ENCODE assay signal across 11 mouse cellular contexts in the genomic region with DNA sequence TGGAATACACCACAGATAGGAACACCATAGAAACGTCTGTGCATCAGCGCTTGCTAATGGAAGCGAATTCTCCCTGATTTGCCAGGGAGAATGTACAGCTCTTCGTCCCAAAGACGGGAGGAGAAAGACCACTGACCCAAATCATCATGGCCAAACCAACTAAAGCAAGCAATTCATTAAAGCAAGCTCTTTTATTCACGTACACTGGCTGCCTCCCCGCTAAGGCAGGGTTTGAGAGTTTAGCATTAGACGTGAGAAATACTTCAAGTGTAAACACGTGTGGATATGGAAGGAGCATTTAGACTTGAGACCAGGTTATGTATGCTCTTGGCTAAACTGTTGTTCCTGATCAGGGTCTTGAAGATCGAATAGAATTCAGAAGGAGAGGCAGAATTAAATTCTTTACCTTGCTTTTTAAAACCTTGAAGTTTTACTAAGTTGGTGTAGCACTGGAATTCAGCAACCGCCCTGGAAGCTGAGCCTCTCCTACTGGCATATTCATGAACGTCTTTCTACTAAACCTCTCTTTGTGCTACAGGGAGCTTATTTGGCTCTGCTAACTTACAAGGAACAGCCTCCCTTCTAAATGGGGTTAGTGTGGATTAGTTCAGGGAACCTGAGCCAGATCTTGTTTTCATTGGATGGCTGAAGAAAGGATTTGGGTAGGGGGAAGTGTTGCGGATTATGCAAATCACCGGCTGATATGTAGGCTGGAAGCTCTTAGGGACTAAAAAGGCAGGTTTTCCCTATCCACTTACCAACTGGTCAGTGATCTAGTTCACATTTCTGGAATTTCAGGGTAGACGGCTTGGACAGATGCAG.
DNase-seq lines count a peak whose midpoint lies in the region; ATAC-seq and TF ChIP-seq lines count a peak whose summit lies in the region.
"Had no signal": no experiment of that assay in that cellular context is flagged by ENCODE, and none has a peak within 500 bp of the region (broad histone marks: within the 10 kb centered on the region; RNA-seq: fewer than 3 reads in every experiment).

No protein-coding gene starts in this region.

- TF ChIP-seq CTCF in thymus, adult 2 months (IDR thresholded peaks at IDR 0.05; ENCODE audit: borderline replicate concordance, control insufficient read depth, extremely low read depth, insufficient read depth, low read length, poor library complexity), result no peak

- peaks cover 10% of the 10 kb centered on the region; the same call in 1 of the 2 replicates for H3K4me1 ChIP-seq in embryonic facial prominence, embryonic 15.5 days
- H3K4me1 ChIP-seq in hindbrain, embryonic 16.5 days (ENCODE audit: control insufficient read depth, insufficient read depth, low read depth, low read length), result no peaks in the 10 kb centered on the region
- H3K4me1 ChIP-seq in neural tube, embryonic 15.5 days, result 0 out of 2 replicates have a peak, but pooled peaks cover 4% of the 10 kb centered on the region
- no peaks in the 10 kb centered on the region for H3K4me1 ChIP-seq in thymus, adult 2 months (replicated peaks; ENCODE audit: control insufficient read depth, insufficient read depth, low read length)
- H3K4me1 ChIP-seq: intestine, embryonic 15.5 days; lung, embryonic 15.5 days had no signal

- H3K9ac ChIP-seq in embryonic facial prominence, embryonic 15.5 days, result no peak overlapping the region
- H3K9ac ChIP-seq in hindbrain, embryonic 16.5 days (ENCODE audit: low read depth, low read length), result no peak overlapping the region
- no peak overlapping the region for H3K9ac ChIP-seq in neural tube, embryonic 15.5 days (replicated peaks)
- H3K9ac ChIP-seq: heart, embryonic 15.5 days; intestine, embryonic 15.5 days; lung, embryonic 15.5 days had no signal

- ATAC-seq in embryonic facial prominence, embryonic 15.5 days (ENCODE audit: insufficient number of reproducible peaks, low FRiP score, low TSS enrichment, low read depth), result no peak
- ATAC-seq in hindbrain, embryonic 16.5 days, result peak; percentile 60; the same call in 1 of the 2 replicates
- ATAC-seq in neural tube, embryonic 15.5 days (ENCODE audit: low FRiP score), result no peak
- ATAC-seq in activated CD4-positive, CD25-positive, alpha-beta regulatory T cell, adult 4 months, result no peak
- ATAC-seq: intestine, embryonic 15.5 days had no signal

- H3K27me3 ChIP-seq in embryonic facial prominence, embryonic 15.5 days, result no peaks in the 10 kb centered on the region
- H3K27me3 ChIP-seq in hindbrain, embryonic 16.5 days (replicated peaks; ENCODE audit: control insufficient read depth, insufficient read depth, low read length), result no peaks in the 10 kb centered on the region
- 0 out of 2 replicates have a peak, but pooled peaks cover 4% of the 10 kb centered on the region for H3K27me3 ChIP-seq in neural tube, embryonic 15.5 days (replicated peaks)
- no peaks in the 10 kb centered on the region for H3K27me3 ChIP-seq in thymus, adult 2 months (ENCODE audit: control insufficient read depth, insufficient read depth, low read length)
- H3K27me3 ChIP-seq: heart, embryonic 15.5 days; intestine, embryonic 15.5 days; lung, embryonic 15.5 days had no signal

- H3K9me3 ChIP-seq in embryonic facial prominence, embryonic 15.5 days (replicated peaks), result no peaks in the 10 kb centered on the region
- no peaks in the 10 kb centered on the region for H3K9me3 ChIP-seq in hindbrain, embryonic 16.5 days (ENCODE audit: control insufficient read depth, low read length)
- no peaks in the 10 kb centered on the region for H3K9me3 ChIP-seq in neural tube, embryonic 15.5 days (replicated peaks)
- H3K9me3 ChIP-seq: heart, embryonic 15.5 days; intestine, embryonic 15.5 days; lung, embryonic 15.5 days had no signal

- peak; percentile 48 for DNase-seq in embryo, embryonic 10.5 days (ENCODE audit: low spot score)
- DNase-seq in thymus, adult 2 months, result no peak
- no peak for DNase-seq in liver
- DNase-seq: gastrocnemius, postnatal 14 days had no signal

- no peak overlapping the region for H3K4me3 ChIP-seq in embryonic facial prominence, embryonic 15.5 days (replicated peaks)
- H3K4me3 ChIP-seq in hindbrain, embryonic 16.5 days (ENCODE audit: low read length), result no peak overlapping the region
- H3K4me3 ChIP-seq in neural tube, embryonic 15.5 days (replicated peaks), result no peak overlapping the region
- H3K4me3 ChIP-seq in thymus, adult 2 months (ENCODE audit: control insufficient read depth, insufficient read depth, low read length), result no peak overlapping the region
- H3K4me3 ChIP-seq: heart, embryonic 15.5 days; intestine, embryonic 15.5 days; lung, embryonic 15.5 days had no signal

- H3K27ac ChIP-seq in embryonic facial prominence, embryonic 15.5 days (replicated peaks), result 0 out of 2 replicates have a peak overlapping the region, but pooled peaks have one; percentile 14
- no peak overlapping the region for H3K27ac ChIP-seq in hindbrain, embryonic 16.5 days (ENCODE audit: low read depth, low read length)
- H3K27ac ChIP-seq in neural tube, embryonic 15.5 days (replicated peaks), result peak overlapping the region; percentile 14; the same call in 1 of the 2 replicates
- H3K27ac ChIP-seq in thymus, adult 2 months (ENCODE audit: control insufficient read depth, insufficient read depth, low read length), result no peak overlapping the region
- H3K27ac ChIP-seq: heart, embryonic 15.5 days; intestine, embryonic 15.5 days; lung, embryonic 15.5 days had no signal

- no peaks in the 10 kb centered on the region for H3K36me3 ChIP-seq in embryonic facial prominence, embryonic 15.5 days
- H3K36me3 ChIP-seq in hindbrain, embryonic 16.5 days (ENCODE audit: control insufficient read depth, insufficient read depth, low read length), result no peaks in the 10 kb centered on the region
- H3K36me3 ChIP-seq in neural tube, embryonic 15.5 days, result no peaks in the 10 kb centered on the region
- H3K36me3 ChIP-seq in thymus, adult 2 months (ENCODE audit: control insufficient read depth, insufficient read depth, low read length), result no peaks in the 10 kb centered on the region
- H3K36me3 ChIP-seq: heart, embryonic 15.5 days; intestine, embryonic 15.5 days; lung, embryonic 15.5 days had no signal

- no peak overlapping the region for H3K4me2 ChIP-seq in embryonic facial prominence, embryonic 15.5 days (replicated peaks)
- no peak overlapping the region for H3K4me2 ChIP-seq in hindbrain, embryonic 16.5 days (ENCODE audit: low read length)
- H3K4me2 ChIP-seq in neural tube, embryonic 15.5 days, result no peak overlapping the region
- H3K4me2 ChIP-seq: heart, embryonic 15.5 days; intestine, embryonic 15.5 days; lung, embryonic 15.5 days had no signal

- TF ChIP-seq POLR2A in thymus, adult 2 months (IDR thresholded peaks at IDR 0.05; ENCODE audit: control insufficient read depth, extremely low read depth, insufficient read depth, low read length, poor library complexity), result no peak

- WGBS in embryonic facial prominence, embryonic 15.5 days, result 44% methylated on average over 15 of the region's 15 CpGs
- WGBS in hindbrain, embryonic 16.5 days, result 43% methylated on average over 15 of the region's 15 CpGs
- 59% methylated on average over 15 of the region's 15 CpGs for WGBS in neural tube, embryonic 15.5 days
- 95% methylated on average over 15 of the region's 15 CpGs for WGBS in thymus, adult 2 months

Comparison
In these comparisons a context has a peak if more than half of its experiments do, and no peak if none do; other contexts are left out.
1. H3K27ac ChIP-seq: peak in embryonic facial prominence, embryonic 15.5 days (single experiment) and neural tube, embryonic 15.5 days (single experiment); none in hindbrain, embryonic 16.5 days (single experiment) and thymus, adult 2 months (single experiment).